Mouse (Mus musculus): ENCODE data around the gene Cpn1. TPM values are rescaled to one million over a fixed set of nuclear protein-coding genes. Genes with fewer than 3 reads are reported as not detected.
A peak's percentile ranks its signal among the peaks of the same experiment; 100 is the strongest.
"Not testable (repeated sequence)": the region's sequence is repeated elsewhere in the genome, so short reads cannot be mapped to it uniquely, and the experiment has no call there.

The Cpn1 gene
- polyA plus RNA-seq, 1 experiment from 2014 or later, result 0.12 TPM

DNA sequence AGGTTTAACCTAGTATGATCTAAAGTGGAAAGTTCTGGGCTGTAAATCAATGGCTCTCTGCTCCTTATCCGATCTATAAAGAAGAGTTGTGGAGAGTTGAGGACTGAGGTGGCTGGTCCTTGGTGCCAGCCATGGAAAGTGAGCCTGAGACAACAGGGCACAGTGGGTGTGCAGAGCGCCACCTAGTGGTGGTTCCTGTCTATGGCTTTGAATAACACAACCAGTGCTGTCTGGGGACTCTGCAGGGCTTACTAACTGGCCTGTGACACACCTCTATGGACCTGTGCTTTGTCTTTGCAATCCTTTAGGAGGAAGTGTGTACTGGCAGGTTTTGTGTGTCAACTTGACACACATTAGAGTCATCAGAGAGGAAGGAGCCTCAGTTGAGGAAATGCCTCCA is 27.2 kb downstream of the Cpn1 start:
- no peak overlapping the region for H3K27ac ChIP-seq (replicated peaks; ENCODE audit: low read depth, low read length)
- H3K36me3 ChIP-seq (ENCODE audit: control insufficient read depth, insufficient read depth, low read length), result no peaks in the 10 kb centered on the region
- DNase-seq (peak; percentile 79), ATAC-seq (ENCODE audit: low FRiP score, low TSS enrichment) (no peak)
- H3K9ac ChIP-seq (replicated peaks; ENCODE audit: low read length), result no peak overlapping the region
- H3K9me3 ChIP-seq (ENCODE audit: control insufficient read depth, low read length), result no peaks in the 10 kb centered on the region
- WGBS, result 39% methylated on average over 2 of the region's 2 CpGs
- H3K4me2 ChIP-seq (ENCODE audit: low read length), result no peak overlapping the region
- H3K4me1 ChIP-seq (ENCODE audit: control insufficient read depth, insufficient read depth, low read length), result no peaks in the 10 kb centered on the region
- H3K4me3 ChIP-seq (replicated peaks; ENCODE audit: low read depth, low read length), result no peak overlapping the region
- H3K27me3 ChIP-seq (ENCODE audit: control insufficient read depth, insufficient read depth, low read length), result no peaks in the 10 kb centered on the region

DNA sequence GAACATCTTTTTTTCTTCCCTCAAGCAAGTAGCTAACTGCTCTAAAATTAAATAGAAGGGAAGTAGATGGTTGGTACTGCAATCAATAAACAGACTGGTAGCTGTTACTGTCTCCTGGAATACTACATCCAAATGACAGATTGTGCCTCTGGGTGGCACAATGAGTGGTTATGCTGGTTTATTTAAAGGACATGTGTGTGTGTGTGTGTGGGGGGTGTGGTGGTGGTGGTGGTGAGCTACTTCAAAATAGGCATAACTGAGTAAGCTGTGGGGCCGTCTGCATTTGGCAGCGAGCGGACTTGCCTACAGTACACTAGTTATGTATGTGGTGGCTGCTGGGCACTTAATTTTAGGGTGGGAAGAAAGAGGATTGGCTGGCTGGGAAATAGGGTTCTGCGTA is 28.5 kb downstream of the Cpn1 start:
- Histone ChIP-seq H3K4me3 (replicated peaks; ENCODE audit: low read depth, low read length) (no peak overlapping the region), H3K4me2 (ENCODE audit: low read length) (no peak overlapping the region), H3K9ac (replicated peaks; ENCODE audit: low read length) (no peak overlapping the region), H3K27me3 (ENCODE audit: control insufficient read depth, insufficient read depth, low read length) (no peaks in the 10 kb centered on the region), H3K9me3 (ENCODE audit: control insufficient read depth, low read length) (no peaks in the 10 kb centered on the region), H3K27ac (replicated peaks; ENCODE audit: low read depth, low read length) (no peak overlapping the region), H3K4me1 (ENCODE audit: control insufficient read depth, insufficient read depth, low read length) (no peaks in the 10 kb centered on the region), H3K36me3 (ENCODE audit: control insufficient read depth, insufficient read depth, low read length) (no peaks in the 10 kb centered on the region)
- DNase-seq (no peak), ATAC-seq (ENCODE audit: low FRiP score, low TSS enrichment) (no peak)
- 85% methylated on average over 4 of the region's 4 CpGs for WGBS

DNA sequence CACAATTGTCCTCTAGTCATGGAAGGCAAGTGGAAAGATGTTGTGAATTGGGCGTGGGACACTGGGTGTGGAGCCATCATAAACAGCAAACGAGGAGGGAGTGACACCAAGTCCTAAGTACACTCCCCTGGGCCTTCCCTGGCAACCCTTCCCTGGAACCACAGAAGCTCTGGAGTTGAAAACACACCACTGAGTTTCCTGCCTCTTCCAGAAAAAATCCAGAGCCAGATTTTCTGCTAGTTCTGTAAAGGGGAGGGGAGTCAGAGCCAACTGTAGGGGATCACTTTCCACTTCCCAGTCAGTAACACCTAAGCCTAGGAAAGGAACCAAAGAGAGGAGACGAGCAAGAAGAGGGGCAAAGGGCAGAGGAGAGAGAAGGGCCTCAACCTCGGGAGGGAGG is 29.0 kb downstream of the Cpn1 start:
- Histone ChIP-seq H3K36me3 (ENCODE audit: control insufficient read depth, insufficient read depth, low read length) (no peaks in the 10 kb centered on the region), H3K4me3 (replicated peaks; ENCODE audit: low read depth, low read length) (no peak overlapping the region), H3K9me3 (ENCODE audit: control insufficient read depth, low read length) (no peaks in the 10 kb centered on the region), H3K4me2 (ENCODE audit: low read length) (no peak overlapping the region), H3K4me1 (ENCODE audit: control insufficient read depth, insufficient read depth, low read length) (no peaks in the 10 kb centered on the region), H3K9ac (replicated peaks; ENCODE audit: low read length) (no peak overlapping the region), H3K27ac (replicated peaks; ENCODE audit: low read depth, low read length) (no peak overlapping the region), H3K27me3 (ENCODE audit: control insufficient read depth, insufficient read depth, low read length) (no peaks in the 10 kb centered on the region)
- 15% methylated on average over 4 of the region's 4 CpGs for WGBS
- ATAC-seq (ENCODE audit: low FRiP score, low TSS enrichment) (no peak), DNase-seq (no peak)

DNA sequence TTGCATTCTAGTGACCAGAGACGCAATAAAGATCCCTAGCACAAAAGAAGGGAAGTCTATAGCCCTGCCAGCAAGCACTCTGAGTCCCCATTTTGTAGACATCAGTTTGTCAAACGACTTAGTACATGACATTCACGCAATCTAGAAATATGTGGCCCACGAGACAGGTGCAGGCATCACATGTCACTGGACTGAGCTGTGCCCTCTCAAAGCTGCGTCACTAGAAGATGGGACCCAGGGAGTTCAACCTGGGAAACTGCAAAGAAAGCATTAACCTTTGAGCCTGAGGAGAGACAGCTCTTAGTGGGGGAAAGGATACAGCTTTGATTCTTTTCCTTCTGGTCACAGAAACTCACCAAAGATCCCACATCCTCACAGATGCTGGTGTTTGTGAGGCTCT is 31.1 kb downstream of the Cpn1 start:
- Histone ChIP-seq H3K9me3 (ENCODE audit: control insufficient read depth, low read length) (no peaks in the 10 kb centered on the region), H3K27ac (replicated peaks; ENCODE audit: low read depth, low read length) (no peak overlapping the region), H3K9ac (replicated peaks; ENCODE audit: low read length) (no peak overlapping the region), H3K4me2 (ENCODE audit: low read length) (no peak overlapping the region), H3K4me1 (ENCODE audit: control insufficient read depth, insufficient read depth, low read length) (no peaks in the 10 kb centered on the region), H3K4me3 (replicated peaks; ENCODE audit: low read depth, low read length) (no peak overlapping the region), H3K27me3 (ENCODE audit: control insufficient read depth, insufficient read depth, low read length) (no peaks in the 10 kb centered on the region), H3K36me3 (ENCODE audit: control insufficient read depth, insufficient read depth, low read length) (no peaks in the 10 kb centered on the region)
- no peak for DNase-seq
- no peak for ATAC-seq (ENCODE audit: low FRiP score, low TSS enrichment)
- WGBS, result 81% methylated on average over 5 of the region's 5 CpGs

DNA sequence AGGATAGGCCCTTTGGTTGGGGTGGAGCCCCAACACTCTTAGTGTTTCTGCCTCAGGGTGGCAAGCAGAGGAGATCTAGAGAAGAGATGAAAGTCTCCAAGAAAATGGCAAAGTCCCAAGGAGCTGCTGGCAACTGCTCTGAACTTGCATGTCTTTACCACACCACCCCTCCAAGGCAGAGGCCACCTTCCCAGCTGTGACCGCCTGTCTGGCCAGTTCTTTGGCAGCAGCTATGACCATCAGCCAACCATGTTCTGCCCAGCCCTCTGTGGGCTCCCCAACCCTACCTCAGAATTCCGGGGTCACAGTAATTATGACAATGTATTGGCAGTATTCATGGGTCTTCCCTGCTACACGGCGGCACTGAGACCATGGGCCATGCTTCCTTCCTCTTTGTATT is 31.5 kb downstream of the Cpn1 start:
- ATAC-seq (ENCODE audit: low FRiP score, low TSS enrichment) (no peak), DNase-seq (no peak)
- H3K4me2 ChIP-seq (ENCODE audit: low read length), result no peak overlapping the region
- no peaks in the 10 kb centered on the region for H3K27me3 ChIP-seq (ENCODE audit: control insufficient read depth, insufficient read depth, low read length)
- H3K4me3 ChIP-seq (replicated peaks; ENCODE audit: low read depth, low read length), result no peak overlapping the region
- H3K27ac ChIP-seq (replicated peaks; ENCODE audit: low read depth, low read length), result no peak overlapping the region
- H3K9ac ChIP-seq (replicated peaks; ENCODE audit: low read length), result no peak overlapping the region
- H3K36me3 ChIP-seq (ENCODE audit: control insufficient read depth, insufficient read depth, low read length), result no peaks in the 10 kb centered on the region
- H3K9me3 ChIP-seq (ENCODE audit: control insufficient read depth, low read length), result no peaks in the 10 kb centered on the region
- H3K4me1 ChIP-seq (ENCODE audit: control insufficient read depth, insufficient read depth, low read length), result no peaks in the 10 kb centered on the region
- 76% methylated on average over 4 of the region's 4 CpGs for WGBS

DNA sequence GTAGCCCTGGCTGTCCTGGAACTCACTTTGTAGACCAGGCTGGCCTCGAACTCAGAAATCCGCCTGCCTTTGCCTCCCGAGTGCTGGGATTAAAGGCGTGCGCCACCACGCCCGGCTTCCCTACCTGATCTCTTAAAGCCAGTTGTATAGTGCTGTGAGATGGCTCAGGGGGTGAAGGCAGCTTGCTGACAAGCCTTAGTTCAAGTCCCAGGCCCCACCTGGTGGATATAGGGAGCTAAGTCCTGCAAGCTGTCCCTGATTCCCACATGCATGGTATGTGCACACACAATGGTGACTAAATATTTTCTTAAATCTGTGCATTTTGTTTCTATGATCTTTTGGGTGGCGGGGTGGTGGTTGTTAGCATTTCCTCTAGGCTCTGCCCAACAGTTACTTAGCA is 33.4 kb downstream of the Cpn1 start:
- not testable (repeated sequence) for H3K27ac ChIP-seq (replicated peaks; ENCODE audit: low read depth, low read length); H3K4me1 ChIP-seq (ENCODE audit: control insufficient read depth, insufficient read depth, low read length); H3K9ac ChIP-seq (replicated peaks; ENCODE audit: low read length); H3K36me3 ChIP-seq (ENCODE audit: control insufficient read depth, insufficient read depth, low read length); H3K27me3 ChIP-seq (ENCODE audit: control insufficient read depth, insufficient read depth, low read length); DNase-seq; ATAC-seq (ENCODE audit: low FRiP score, low TSS enrichment); H3K9me3 ChIP-seq (ENCODE audit: control insufficient read depth, low read length); H3K4me2 ChIP-seq (ENCODE audit: low read length); H3K4me3 ChIP-seq (replicated peaks; ENCODE audit: low read depth, low read length)
- 87% methylated on average over 8 of the region's 8 CpGs for WGBS

DNA sequence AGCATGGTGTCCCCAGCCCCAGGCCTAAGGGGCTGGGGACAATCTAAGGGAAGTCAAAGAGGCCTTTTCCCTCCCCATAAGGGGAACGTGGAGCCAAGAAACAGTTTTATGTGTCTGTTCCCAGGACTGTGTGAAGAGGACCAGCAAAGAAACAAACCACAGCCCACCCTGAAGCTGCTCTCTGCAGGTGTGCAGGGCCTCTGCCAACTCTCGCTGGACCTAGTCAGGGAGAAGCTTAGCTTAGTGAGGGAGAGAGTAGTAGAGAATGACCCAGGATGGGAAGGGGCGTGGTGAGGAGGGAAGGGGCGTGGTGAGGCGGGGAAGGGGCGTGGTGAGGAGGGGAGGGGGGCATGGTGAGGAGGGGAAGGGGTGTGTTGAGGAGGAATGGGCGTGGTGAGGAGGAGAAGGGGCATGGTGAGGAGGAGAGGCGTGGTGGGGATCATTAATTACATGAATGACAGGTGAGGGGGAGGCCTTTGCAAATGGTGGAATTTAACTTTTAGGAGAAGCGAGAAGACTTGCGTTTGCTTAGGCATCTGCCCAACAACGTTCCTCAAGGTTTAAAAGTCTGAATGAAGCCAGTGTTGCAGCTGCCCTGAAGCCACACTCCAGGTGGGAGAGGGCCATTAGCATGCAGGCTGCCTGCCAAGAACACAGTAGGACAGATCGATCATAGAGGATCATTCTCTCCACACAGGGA is 37.1 kb downstream of the Cpn1 start:
- H3K4me2 ChIP-seq (ENCODE audit: low read length), result no peak overlapping the region
- no peak overlapping the region for H3K4me3 ChIP-seq (replicated peaks; ENCODE audit: low read depth, low read length)
- WGBS, result 8% methylated on average over 12 of the region's 12 CpGs
- no peaks in the 10 kb centered on the region for H3K9me3 ChIP-seq (ENCODE audit: control insufficient read depth, low read length)
- H3K4me1 ChIP-seq (ENCODE audit: control insufficient read depth, insufficient read depth, low read length), result no peaks in the 10 kb centered on the region
- DNase-seq (no peak), ATAC-seq (ENCODE audit: low FRiP score, low TSS enrichment) (no peak)
- H3K9ac ChIP-seq (replicated peaks; ENCODE audit: low read length), result no peak overlapping the region
- H3K36me3 ChIP-seq (ENCODE audit: control insufficient read depth, insufficient read depth, low read length), result no peaks in the 10 kb centered on the region
- no peak overlapping the region for H3K27ac ChIP-seq (replicated peaks; ENCODE audit: low read depth, low read length)
- H3K27me3 ChIP-seq (ENCODE audit: control insufficient read depth, insufficient read depth, low read length), result no peaks in the 10 kb centered on the region

DNA sequence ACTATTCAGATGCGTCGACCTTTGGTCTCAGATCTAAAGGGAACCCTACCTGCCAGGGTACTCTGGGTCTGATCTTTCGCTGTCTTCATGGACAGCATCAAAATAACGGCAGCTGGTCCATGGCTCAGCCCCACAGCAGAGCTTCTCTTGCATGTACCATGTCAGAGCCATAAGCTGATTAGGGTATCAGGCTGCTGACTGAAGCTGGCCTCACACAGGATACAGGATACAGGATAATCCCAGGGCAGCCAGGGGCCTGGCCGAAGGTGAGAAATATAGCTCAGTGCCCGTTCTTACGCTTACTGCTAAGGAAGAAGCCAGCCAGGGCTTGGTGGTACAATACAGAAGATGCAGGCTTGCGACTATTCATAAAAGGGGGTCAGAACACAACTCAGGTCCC is 41.8 kb downstream of the Cpn1 start:
- WGBS, result 86% methylated on average over 8 of the region's 8 CpGs
- Histone ChIP-seq H3K27me3 (ENCODE audit: control insufficient read depth, insufficient read depth, low read length) (no peaks in the 10 kb centered on the region), H3K4me2 (ENCODE audit: low read length) (no peak overlapping the region), H3K4me1 (ENCODE audit: control insufficient read depth, insufficient read depth, low read length) (no peaks in the 10 kb centered on the region), H3K9ac (replicated peaks; ENCODE audit: low read length) (no peak overlapping the region), H3K27ac (replicated peaks; ENCODE audit: low read depth, low read length) (no peak overlapping the region), H3K9me3 (ENCODE audit: control insufficient read depth, low read length) (no peaks in the 10 kb centered on the region), H3K4me3 (replicated peaks; ENCODE audit: low read depth, low read length) (no peak overlapping the region), H3K36me3 (ENCODE audit: control insufficient read depth, insufficient read depth, low read length) (no peaks in the 10 kb centered on the region)
- DNase-seq (no peak), ATAC-seq (ENCODE audit: low FRiP score, low TSS enrichment) (no peak)

DNA sequence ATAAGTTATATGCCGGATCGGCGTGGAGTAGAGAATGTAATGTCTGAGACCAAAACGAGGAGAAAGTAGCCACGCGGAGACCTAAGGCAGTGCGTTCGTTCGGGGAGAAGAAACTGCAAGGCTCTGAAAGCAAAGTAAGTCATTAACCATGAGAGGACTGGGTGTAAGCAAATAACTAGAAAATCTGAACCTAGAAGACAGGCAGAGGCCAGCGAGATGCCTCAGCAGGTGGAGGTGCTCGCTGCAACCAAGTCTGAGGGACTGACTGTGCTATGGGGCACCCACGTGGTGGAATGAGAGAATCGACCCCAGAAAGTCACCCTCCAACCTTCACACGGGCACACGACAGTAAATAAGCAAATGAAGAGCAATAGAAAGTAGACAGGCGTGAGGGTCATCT is 43.3 kb downstream of the Cpn1 start:
- Histone ChIP-seq H3K9me3 (ENCODE audit: control insufficient read depth, low read length) (no peaks in the 10 kb centered on the region), H3K27me3 (ENCODE audit: control insufficient read depth, insufficient read depth, low read length) (no peaks in the 10 kb centered on the region), H3K27ac (replicated peaks; ENCODE audit: low read depth, low read length) (no peak overlapping the region), H3K9ac (replicated peaks; ENCODE audit: low read length) (no peak overlapping the region), H3K4me1 (ENCODE audit: control insufficient read depth, insufficient read depth, low read length) (no peaks in the 10 kb centered on the region), H3K4me2 (ENCODE audit: low read length) (no peak overlapping the region), H3K4me3 (replicated peaks; ENCODE audit: low read depth, low read length) (no peak overlapping the region), H3K36me3 (ENCODE audit: control insufficient read depth, insufficient read depth, low read length) (no peaks in the 10 kb centered on the region)
- ATAC-seq (ENCODE audit: low FRiP score, low TSS enrichment), result no peak
- WGBS, result 82% methylated on average over 16 of the region's 16 CpGs
- DNase-seq, result no peak

Measured in midbrain, embryonic 14.5 days (tissue).